Mouse (Mus musculus): ENCODE results near the gene Topors.

The Topors gene

DNA sequence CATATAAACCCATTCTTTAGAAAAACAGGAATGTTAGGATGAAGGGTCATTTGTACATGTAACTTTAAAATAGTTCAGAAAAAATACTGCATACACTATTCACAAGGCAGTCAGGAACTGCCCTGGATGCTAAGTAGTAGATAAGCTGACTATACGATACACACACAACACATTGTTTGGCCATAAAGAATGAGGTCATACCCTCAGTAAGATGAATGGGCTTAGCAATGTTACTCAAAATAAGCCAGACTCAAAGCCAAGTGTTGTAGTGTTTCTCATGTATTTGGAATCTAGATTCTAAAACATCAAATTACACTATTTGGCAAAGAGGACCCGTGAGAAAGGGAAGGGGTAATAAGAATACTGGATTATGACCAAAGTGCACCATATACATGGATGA, 15.9 kb downstream of the Topors start:
- in situ Hi-C loops (cut with MboI, MseI), result no loop called here

DNA sequence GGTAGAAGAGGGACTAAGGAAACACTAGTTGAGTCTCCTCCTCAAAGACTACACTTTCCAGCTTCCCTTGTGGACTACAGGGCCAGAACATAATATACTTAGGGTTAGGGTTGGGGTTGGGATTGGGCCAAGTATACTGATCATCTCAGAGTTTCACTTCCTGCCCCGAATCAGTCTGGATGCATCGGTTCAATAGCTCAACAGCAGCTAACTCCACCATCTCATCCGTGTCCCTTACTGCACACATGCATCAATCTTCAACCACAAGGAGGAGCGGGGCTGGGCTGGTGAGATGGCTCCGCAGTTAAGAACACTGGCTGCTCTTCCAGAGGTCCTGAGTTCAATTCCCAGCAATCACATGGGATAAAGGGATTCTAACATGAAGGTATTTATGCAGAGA, 18.7 kb downstream of the Topors start:
- in situ Hi-C loops (cut with MboI, MseI), result no loop called here

DNA sequence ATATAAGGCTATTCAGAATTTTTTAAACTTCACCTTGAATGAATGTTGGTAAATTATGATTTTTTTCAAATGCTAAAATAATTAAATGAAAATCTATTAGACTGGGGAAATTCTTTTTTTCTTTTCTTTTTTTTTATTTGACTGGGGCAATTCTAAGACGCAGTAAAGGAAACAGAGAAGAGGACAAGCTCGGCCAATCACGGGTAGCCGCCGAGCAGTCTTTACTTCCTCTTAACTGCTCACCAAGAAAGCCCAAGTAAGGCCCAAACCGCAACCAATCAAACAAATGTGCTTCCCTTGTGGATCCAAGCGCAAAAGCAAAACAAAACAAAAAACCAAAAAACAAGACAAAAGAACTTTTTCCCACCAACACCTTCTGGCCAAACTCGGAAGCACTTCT, 25.6 kb downstream of the Topors start:
- in situ Hi-C loops (cut with MboI, MseI), result no loop called here

DNA sequence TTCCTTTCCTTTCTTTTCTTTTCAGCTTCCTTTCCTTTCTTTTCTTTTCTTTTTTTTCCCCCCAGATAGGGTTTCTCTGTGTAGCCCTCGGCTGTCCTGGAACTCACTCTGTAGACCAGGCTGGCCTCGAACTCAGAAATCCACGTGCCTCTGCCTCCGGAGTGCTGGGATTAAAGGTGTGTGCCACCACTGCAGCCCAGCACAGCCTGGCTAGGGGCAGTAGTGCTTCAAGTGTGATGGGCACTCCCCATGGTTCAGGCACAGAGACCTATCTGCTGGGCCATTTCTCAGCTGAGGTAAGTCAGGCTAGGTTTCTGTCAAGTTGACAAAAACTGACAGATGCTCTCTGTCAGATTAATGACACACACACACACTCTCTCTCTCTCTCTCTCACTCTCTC, 26.6 kb downstream of the Topors start:
- in situ Hi-C loops (cut with MboI, MseI), result no loop called here

DNA sequence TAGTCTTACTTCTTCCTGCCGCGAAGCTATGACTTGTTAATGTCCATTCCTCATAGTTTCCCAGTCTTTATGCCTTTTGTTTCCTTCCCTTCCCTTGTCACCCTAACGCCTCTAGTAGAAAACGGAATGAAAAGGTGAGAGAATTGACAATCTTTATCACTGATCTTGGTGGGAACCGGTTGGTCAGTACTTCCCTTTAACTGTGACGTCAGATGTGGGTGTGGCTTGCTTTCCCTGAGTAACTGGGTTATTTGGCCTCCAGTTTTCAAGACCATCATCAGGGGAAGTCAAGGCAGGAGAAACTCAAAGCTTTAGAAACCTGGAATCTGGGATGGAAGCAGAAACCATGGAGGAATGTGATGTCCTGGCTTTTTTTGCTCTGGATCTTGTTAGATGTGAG, 27.7 kb downstream of the Topors start:
- in situ Hi-C loops (cut with MboI, MseI), result no loop called here

DNA sequence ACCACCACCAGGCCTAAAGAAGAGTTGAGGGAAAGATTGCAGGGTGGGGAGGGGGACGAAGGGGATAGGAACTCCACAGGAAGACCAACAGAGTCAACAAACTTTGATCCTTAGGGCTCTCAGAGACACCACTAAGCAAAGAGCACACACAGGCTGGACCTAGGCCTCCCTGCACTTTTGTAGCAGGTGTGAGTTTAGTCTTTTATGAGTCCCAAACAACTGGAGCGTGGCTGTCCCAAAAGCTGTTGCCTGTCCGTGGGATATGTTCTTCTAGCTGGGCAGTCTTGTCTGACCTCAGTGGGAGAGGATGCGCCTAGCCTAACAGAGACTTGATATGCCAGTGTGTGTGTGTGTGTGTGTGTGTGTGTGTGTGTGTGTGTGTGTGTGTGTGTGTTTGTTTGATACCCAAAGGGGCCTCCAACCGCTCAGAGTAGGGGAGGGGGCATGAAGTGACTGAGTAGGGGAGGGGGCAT, 29.3 kb downstream of the Topors start:
- in situ Hi-C loops (cut with MboI, MseI), result no loop called here

DNA sequence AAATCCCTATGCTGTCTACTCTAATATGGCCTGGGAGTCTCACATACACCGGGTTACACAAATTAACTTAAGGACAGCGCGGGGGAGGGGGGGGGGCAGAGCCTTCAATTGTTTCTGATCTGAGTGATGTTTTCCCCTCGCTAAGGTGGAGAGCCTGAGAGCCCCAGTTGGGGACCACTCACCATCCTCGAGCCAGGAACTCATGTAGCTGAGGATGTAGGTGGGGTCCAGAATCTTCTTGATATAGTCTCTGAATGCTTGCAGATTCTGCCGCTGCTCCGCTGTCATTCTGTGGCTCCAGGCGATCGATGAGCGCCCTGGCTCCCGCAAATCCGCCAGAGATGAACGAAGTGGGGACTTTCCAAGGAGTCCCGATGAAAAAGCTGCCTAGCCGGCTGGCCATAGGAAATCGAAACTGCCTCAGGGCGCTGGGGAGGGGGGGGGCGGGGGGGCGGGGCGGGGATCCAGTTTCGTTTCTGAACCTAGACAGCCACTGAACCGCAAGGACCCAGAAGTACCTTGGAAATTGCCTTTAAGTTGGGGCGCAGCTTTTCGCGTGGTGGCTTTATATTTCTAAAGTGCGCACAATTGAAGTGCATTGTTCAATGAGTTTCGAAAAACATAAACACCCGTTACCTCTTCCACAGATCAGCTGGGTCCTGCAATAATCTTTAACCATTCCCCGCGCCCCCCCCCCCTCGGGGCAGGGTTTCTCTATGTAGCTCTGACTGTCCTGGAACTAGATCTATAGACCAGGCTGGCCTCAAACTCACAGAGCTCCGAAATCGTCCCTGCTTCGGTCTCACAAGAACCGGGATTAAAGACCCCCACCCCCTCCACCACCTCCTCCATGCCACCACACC, 30.0 kb downstream of the Topors start, which contains the start of gene Ddx58:
Ddx58 (minus strand) TSS at position 420 of the 863 bp plus-strand sequence.
- in situ Hi-C loops (cut with MboI, MseI), result loop anchor here (5.0 kb wide), 1 partner anchor 97 kb away; the partner anchor contains the start of gene Aco1

DNA sequence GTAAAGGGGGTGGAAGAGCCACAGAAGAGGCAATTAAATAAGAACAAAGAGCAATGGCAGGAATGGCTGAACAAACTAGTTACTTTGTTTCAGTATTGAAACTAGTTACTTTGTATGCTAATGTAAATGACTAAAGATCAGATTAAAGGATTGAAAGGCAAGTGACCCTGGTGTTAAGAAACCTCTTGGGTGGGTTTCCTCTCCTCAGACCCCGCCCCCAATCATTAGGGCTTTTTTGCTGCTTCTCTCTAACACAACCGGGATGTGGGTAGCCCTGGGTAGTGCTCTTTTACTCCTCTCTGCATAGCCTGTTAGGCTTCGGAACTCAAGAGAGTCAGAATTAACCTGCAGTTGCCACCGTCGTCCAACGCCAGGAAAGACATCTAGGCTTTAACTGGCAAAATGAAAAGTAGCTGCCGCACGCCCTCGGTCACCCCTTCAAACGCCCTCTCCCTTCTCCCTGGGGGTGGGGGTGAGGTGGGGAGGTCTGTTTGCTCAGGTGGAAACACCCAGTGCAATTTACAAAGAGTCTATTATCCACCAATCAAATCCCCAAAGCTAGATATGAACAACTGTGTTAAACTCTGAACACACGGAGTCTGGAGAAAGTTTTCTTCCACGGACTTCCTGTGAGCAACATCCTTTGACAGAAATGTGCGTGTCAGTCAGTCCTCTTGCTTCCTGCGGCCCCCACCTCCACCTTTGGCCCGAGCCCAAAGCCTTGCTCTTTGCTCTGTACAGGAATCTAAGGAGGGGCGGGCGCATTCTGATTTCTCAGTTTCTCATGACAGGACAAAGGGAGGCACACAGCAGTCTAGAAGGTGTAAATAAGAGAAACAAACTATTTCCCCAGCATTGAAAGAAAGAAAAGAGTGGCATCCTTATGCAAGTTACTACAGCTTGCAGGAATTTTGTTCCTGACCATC, 30.9 kb downstream of the Topors start:
- in situ Hi-C loops (cut with MboI, MseI), result loop anchor here (5.0 kb wide), 1 partner anchor 96 kb away; the partner anchor contains the start of gene Aco1

DNA sequence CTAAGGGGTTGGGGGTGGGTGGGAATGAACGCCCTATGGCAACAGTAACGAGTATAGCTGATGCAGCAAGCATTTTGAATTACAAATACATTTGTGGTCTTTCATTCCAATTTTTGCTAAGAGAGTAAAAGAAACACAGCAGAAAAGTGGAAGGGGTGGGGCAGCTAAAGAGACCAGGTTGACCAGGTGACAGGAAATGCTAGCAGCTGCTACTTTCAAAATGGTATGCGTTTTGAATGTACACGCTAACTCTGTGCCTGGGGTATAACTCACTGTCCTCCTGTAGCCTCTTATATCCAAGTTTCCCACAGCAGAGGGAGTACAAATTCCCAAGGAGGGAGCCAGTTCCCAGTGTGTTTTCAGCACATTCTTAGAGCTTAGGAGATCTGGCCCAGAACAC, 32.8 kb downstream of the Topors start:
- in situ Hi-C loops (cut with MboI, MseI), result loop anchor here (5.0 kb wide), 1 partner anchor 95 kb away; the partner anchor contains the start of gene Aco1

DNA sequence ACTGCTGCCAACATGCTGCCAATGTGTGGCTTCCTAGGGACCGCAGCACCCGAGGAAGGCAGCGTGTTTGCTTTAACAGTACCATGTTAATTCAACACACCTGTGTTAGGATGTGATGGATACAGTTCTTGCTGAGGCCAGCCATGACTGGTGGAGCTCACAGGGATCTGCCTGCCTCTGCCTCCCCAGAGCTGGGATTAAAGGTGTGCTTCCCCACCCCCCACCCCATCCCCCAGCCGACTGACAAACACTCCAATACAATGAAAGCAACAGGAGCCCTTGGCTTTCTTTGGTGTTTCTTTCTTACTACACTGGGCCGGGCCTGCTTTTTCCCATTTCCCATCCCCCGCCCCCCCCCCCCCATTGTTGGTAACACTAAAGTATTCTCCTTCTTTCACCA, 35.4 kb downstream of the Topors start:
- in situ Hi-C loops (cut with MboI, MseI), result no loop called here

DNA sequence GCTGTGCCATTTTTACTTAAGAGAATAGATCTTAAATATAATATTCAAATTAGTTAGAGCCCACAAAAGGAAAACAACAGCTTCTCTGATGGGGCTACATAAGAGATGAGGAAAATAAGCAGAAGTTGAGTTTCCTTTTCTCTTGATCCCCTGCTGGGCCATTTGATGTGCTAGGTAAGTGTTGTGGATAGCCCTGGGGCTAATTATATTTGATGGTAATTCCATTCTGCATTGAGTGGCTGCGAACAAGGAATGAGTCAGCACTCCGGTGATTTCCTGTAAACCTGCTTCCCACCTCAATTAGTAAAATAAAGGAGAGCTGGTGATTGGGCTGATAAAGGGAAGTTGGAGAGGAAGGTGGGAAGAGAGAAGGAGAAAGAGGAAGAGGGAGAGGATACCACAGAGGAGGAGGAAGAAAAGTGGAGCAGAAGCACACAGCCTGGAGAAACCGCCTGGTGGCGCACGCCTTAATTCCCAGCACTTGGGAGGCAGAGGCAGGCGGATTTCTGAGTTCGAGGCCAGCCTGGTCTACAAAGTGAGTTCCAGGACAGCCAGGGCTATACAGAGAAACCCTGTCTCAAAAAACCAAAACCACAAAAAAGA, 36.5 kb downstream of the Topors start:
- in situ Hi-C loops (cut with MboI, MseI), result no loop called here

DNA sequence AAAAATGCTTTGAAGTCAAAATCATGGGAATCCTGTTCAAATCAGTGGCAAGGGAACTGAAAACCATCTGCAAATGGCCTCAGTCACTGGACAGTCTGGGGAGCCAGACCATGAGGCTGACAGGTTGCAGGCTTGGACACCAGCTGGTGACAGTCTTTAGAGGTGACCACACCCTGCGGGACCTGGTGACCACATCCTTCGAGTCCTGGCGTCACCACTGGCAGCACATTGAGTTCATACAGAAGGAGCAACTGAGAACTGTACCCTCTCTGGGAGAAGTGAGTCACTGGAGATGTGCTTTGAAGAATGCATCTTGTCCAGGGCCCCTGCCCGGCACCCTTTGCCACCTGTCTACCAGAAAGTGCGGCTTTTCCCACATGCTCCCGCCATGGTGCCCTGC, 39.9 kb downstream of the Topors start:
- in situ Hi-C loops (cut with MboI, MseI), result no loop called here

DNA sequence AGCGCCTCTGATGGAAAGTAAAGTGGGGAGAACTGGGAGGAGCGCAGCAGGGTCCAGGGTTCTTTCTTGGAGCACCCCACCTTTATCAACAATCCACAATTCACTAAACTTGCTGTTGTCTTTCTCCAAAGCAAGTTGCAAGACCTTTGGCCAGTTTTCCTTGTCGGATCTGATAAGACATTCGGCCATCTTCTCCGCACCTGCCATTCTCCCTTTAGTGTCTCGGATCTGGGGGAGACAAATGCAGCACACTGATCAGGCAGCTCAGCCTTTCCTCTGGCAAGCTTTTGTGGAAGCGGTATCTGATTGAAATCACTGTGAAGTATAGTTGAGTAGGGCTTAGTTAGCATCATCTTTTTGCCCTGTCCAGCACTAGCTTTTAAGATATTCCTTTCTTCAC, 41.8 kb downstream of the Topors start:
- in situ Hi-C loops (cut with MboI, MseI), result no loop called here

DNA sequence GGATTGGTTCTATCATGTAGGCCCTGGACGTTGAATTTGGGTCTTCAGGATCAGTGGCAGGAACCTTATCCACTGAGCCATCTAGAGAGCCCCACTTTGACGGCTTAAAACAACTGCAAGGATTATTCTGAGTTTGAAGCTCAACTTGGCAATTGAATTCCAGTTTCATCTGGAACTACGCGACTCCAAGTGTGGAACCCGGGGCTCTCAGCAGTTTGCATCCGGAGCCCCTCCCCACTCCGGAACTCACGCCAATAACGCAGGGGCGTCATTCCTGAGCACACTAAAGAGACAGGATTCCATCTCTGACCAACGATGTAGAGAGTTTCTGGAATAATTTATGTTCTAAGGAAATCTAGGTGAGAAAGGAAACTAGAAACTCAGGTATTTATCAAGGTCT, 42.5 kb downstream of the Topors start:
- in situ Hi-C loops (cut with MboI, MseI), result no loop called here

DNA sequence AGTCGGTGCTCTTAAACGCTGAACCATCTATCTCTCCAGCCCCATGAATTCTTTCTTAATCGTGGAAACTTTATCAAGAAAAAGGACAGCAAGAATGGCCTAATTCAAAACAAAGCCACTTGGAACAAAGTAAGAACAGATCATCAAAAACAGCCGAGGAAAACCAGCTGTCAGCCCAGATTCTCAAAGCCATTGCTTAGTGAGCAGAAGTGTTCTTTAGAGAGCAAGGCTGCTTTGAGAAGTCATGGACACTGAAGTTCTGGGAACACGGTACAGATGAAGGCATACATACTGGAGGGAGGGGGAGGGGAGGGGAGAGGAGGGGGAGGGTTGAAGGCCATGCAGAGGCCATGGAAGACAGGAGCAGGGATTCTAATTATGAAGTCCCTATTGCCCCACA, 43.6 kb downstream of the Topors start:
- in situ Hi-C loops (cut with MboI, MseI), result no loop called here

DNA sequence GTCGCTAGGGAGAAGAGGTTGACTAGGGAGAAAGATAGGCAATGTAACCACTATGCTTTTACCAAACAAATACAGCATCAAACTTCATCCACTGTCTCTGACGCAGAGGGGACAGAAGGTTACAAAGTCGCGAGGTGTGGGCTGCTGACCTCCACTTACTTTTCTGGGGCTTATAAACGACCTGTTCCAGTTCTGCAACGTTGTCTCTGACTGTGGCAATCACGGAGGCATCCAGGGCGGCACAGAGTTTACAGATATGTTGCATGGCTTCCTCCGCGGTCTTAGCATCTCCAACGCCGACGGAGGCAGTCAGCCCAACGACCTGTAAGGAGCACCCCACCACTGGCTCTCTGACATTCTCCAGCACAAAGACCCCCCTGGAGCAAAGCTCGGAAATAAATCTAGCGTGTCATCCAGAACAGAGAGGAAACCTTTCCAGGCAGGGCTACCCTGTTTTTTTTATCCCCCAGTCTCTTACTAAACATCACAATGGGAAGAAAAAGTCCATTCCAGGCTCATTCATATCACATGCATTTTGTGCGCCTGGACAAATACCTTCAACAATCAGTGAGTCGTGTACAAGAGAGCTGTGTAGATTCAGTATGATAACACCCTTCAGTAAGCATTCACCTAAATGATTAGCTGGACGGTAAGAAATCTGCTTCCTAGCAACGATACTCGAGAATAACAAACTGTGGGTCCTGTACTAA, 47.6 kb downstream of the Topors start:
- in situ Hi-C loops (cut with MboI, MseI), result no loop called here

DNA sequence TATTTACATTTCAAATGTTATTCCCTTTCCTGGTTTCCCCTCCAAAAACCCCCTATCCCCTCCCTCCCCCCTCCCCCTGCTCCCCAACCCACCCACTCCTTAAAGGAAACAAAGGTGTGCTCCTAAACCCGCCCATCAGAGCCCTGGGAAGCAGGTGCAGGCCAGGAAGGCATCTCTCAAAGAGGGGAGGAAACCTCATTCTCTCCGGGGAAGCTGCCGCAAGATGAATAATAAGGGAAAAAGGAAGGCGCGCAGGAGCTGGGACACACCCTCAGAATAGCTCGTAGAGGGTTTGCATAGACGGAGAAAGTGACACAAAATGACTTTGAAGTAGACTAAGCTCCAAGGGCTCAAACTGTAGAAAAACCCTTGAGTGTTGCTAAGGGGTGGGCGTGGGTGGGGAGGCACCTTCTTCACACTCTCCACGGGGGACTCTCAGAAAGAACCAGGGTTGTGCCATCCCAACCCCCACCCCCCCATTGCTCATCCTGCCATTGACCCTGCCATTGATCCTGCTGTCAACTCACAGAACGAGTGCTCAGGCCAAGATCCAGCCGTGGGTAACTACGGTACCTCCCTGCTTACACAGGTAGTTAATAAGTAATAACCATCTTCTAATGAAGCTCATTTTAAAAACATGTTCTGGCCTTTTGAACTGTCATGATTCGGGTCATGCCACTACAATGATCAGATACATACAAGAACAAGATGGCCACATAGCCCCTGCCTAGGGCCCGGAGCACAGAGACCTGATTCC, 48.5 kb downstream of the Topors start:
- in situ Hi-C loops (cut with MboI, MseI), result no loop called here

DNA sequence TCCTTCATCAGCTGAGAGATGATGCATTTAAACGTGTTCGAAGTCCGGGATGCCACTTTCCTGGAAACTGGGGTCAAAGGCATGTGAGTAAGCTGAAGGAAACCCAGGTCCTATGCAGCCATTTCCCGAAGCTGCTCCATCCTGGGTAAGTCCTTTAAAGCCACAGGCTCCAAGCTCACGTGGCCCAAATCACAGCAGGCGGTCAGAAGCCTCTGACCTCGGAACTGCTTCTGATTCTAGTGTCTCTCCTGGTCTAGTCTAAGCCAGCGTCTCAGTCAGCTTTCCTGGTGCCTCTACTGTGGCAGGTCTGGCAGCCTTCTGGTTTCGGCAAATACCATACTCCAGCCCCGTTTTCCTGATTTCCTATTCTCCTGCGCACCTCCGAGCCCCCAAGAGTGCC, 49.2 kb downstream of the Topors start:
- in situ Hi-C loops (cut with MboI, MseI), result no loop called here

DNA sequence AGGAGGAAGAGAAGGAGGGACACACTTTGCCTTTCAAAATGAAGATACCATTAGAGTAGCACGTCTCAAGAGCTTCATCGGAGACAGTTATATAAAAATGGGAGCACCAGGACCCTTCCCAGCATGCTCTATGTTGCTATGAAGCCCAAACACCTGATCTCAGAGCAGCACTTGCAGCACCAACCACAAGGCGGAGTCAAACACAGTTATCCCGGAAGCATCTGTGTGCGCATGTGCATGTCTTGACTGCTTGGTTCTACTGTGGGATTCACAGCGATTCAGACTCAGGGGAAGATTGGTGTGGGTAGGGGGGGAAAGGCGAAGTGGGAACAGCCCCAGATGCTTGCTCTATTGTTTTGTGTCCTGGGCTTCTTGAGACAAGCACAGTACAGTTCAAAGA, 51.3 kb downstream of the Topors start:
- in situ Hi-C loops (cut with MboI, MseI), result no loop called here

DNA sequence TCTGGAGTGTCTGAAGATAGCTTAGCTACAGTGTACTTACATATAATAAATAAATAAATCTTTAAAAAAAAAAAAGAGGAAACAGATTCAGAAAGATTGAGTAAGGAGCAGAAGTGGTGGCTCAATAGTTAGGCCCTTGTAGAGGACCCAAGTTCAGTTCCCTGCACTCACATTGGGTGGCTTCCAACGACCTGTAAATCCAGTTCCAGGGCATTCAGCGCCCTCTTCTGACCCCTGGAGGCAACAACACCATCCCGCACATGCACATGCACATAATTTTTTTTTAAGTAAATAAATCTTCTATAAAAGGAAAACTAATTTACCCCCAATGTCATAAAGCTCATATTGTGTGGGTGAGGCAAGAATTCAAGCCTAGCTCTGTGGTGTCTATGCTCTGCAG, 51.7 kb downstream of the Topors start:
- in situ Hi-C loops (cut with MboI, MseI), result no loop called here

DNA sequence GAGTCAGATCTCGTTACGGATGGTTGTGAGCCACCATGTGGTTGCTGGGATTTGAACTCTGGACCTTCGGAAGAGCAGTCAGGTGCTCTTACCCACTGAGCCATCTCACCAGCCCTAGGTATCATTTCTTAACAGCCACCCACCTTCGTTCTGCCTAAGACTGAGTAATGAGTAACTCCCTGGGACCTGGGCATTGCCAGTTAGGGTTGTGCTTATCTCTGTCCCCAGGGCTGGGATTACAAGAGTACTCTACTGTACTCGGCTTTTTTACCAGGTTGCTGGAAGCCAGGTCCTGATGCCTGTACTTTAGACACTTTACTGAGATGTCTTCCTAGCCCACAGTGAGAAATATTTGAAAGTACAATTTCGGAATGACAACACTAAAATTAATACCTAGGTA, 57.5 kb downstream of the Topors start:
- in situ Hi-C loops (cut with MboI, MseI), result no loop called here
